ENCODE assay signal across 9 mouse cellular contexts in genomic region chrX:10650881-10651280, GRCm38 (mm10).
A peak's percentile ranks its signal among the peaks of the same experiment; 100 is the strongest.
DNase-seq lines count a peak whose midpoint lies in the region; ATAC-seq and TF ChIP-seq lines count a peak whose summit lies in the region.
"Had no signal": no experiment of that assay in that cellular context is flagged by ENCODE, and none has a peak within 500 bp of the region (broad histone marks: within the 10 kb centered on the region; RNA-seq: fewer than 3 reads in every experiment).

No protein-coding gene starts in this region.

- no peaks in the 10 kb centered on the region for H3K79me2 ChIP-seq in MEL (ENCODE audit: control insufficient read depth, insufficient read depth, low read length, poor library complexity)

- no peaks in the 10 kb centered on the region for H3K4me1 ChIP-seq in embryonic facial prominence, embryonic 11.5 days (ENCODE audit: control insufficient read depth, insufficient read depth, low read length)
- H3K4me1 ChIP-seq in embryonic facial prominence, embryonic 10.5 days: no peaks in the 10 kb centered on the region
- H3K4me1 ChIP-seq in MEL (ENCODE audit: control insufficient read depth in 1 of 2, insufficient read depth in 2 of 2, low read length in 2 of 2): no peaks in the 10 kb centered on the region
- H3K4me1 ChIP-seq: embryonic facial prominence, embryonic 13.5 days had no signal

- TF ChIP-seq POLR2A in MEL (IDR thresholded peaks at IDR 0.05; ENCODE audit: control insufficient read depth in 1 of 2, insufficient read depth in 1 of 2, low read depth in 1 of 2, low read length in 2 of 2, poor library complexity in 1 of 2): no peak

- 30% methylated on average over 4 of the region's 4 CpGs for WGBS in embryonic facial prominence, embryonic 11.5 days
- 29% methylated on average over 4 of the region's 4 CpGs for WGBS in embryonic facial prominence, embryonic 10.5 days

- no peak overlapping the region for H3K9ac ChIP-seq in embryonic facial prominence, embryonic 11.5 days (replicated peaks; ENCODE audit: low read length)
- H3K9ac ChIP-seq in MEL (ENCODE audit: control insufficient read depth, low read depth, low read length, poor library complexity, severe bottlenecking): no peak overlapping the region
- H3K9ac ChIP-seq: embryonic facial prominence, embryonic 13.5 days had no signal

- DNase-seq in embryonic facial prominence, embryonic 11.5 days (ENCODE audit: low spot score): peak; percentile 45
- DNase-seq in embryonic facial prominence, embryonic 10.5 days (ENCODE audit: low spot score): no peak
- peak in 1 of 2 experiments; percentile 16 for DNase-seq in layer of hippocampus, adult 2 months (ENCODE audit: low spot score in 2 of 2)
- no peak for DNase-seq in layer of hippocampus, postnatal 25 days (ENCODE audit: extremely low spot score in 1 of 2, low spot score in 1 of 2)
- peak; percentile 33 for DNase-seq in MEL (ENCODE audit: low read depth, low spot score)
- peak; percentile 9 for DNase-seq in lung, postnatal 14 days
- DNase-seq in adrenal gland, postnatal 36 days: no peak
- DNase-seq in thymus, postnatal 0 days (ENCODE audit: low spot score): no peak

- TF ChIP-seq EP300 in MEL (IDR thresholded peaks at IDR 0.05; ENCODE audit: low read depth in 1 of 2, low read length in 2 of 2): no peak

- ATAC-seq in embryonic facial prominence, embryonic 11.5 days (replicated peaks; ENCODE audit: insufficient number of reproducible peaks, low FRiP score, low TSS enrichment, low read depth): no peak

- H3K36me3 ChIP-seq in embryonic facial prominence, embryonic 11.5 days (replicated peaks; ENCODE audit: control insufficient read depth, insufficient read depth, low read depth, low read length): no peaks in the 10 kb centered on the region
- no peaks in the 10 kb centered on the region for H3K36me3 ChIP-seq in embryonic facial prominence, embryonic 10.5 days (replicated peaks)
- no peaks in the 10 kb centered on the region for H3K36me3 ChIP-seq in MEL (ENCODE audit: control insufficient read depth in 1 of 2, insufficient read depth in 2 of 2, low read length in 2 of 2)
- H3K36me3 ChIP-seq: embryonic facial prominence, embryonic 13.5 days had no signal

- peak; percentile 84 for TF ChIP-seq CTCF in layer of hippocampus, adult 2 months (conservative IDR thresholded peaks at IDR 0.05)
- peak in 2 of 3 experiments; percentile 19 to 67; a peak in 3 of 6 replicates for TF ChIP-seq CTCF in MEL (IDR thresholded peaks at IDR 0.05 in 2 of 3, conservative IDR thresholded peaks at IDR 0.05 in 1 of 3; ENCODE audit: control insufficient read depth in 1 of 3, insufficient read depth in 1 of 3, low read depth in 2 of 3, low read length in 3 of 3, poor library complexity in 1 of 3, severe bottlenecking in 1 of 3)

- H3K27me3 ChIP-seq in embryonic facial prominence, embryonic 11.5 days (ENCODE audit: control insufficient read depth, insufficient read depth, low read length): no peaks in the 10 kb centered on the region
- peaks cover 8% of the 10 kb centered on the region; the same call in 1 of the 2 replicates for H3K27me3 ChIP-seq in embryonic facial prominence, embryonic 10.5 days (replicated peaks; ENCODE audit: low read depth, poor library complexity, severe bottlenecking)
- H3K27me3 ChIP-seq in MEL (ENCODE audit: control insufficient read depth in 1 of 2, insufficient read depth in 2 of 2, low read length in 2 of 2): no peaks in the 10 kb centered on the region

- no peaks in the 10 kb centered on the region for H3K9me3 ChIP-seq in embryonic facial prominence, embryonic 11.5 days (replicated peaks; ENCODE audit: control insufficient read depth, low read length)
- H3K9me3 ChIP-seq in embryonic facial prominence, embryonic 10.5 days: no peaks in the 10 kb centered on the region
- H3K9me3 ChIP-seq in MEL (replicated peaks; ENCODE audit: insufficient read depth, low read length): no peaks in the 10 kb centered on the region
- H3K9me3 ChIP-seq: embryonic facial prominence, embryonic 13.5 days had no signal

- no peak overlapping the region for H3K4me3 ChIP-seq in embryonic facial prominence, embryonic 11.5 days (ENCODE audit: low read depth, low read length)
- H3K4me3 ChIP-seq in embryonic facial prominence, embryonic 10.5 days: no peak overlapping the region
- no peak overlapping the region for H3K4me3 ChIP-seq in layer of hippocampus, adult 2 months
- no peak overlapping the region for H3K4me3 ChIP-seq in MEL (ENCODE audit: control insufficient read depth in 1 of 2, insufficient read depth in 1 of 2, low read depth in 2 of 2, low read length in 2 of 2)
- H3K4me3 ChIP-seq: embryonic facial prominence, embryonic 13.5 days had no signal

- peak; percentile 88 for TF ChIP-seq RAD21 in MEL (IDR thresholded peaks at IDR 0.05; ENCODE audit: low read depth, low read length)

- no peak overlapping the region for H3K27ac ChIP-seq in embryonic facial prominence, embryonic 11.5 days (replicated peaks; ENCODE audit: low read depth, low read length)
- no peak overlapping the region for H3K27ac ChIP-seq in embryonic facial prominence, embryonic 10.5 days (replicated peaks)
- no peak overlapping the region for H3K27ac ChIP-seq in layer of hippocampus, adult 2 months
- no peak overlapping the region for H3K27ac ChIP-seq in MEL (ENCODE audit: control insufficient read depth, low read depth, low read length)
- H3K27ac ChIP-seq: embryonic facial prominence, embryonic 13.5 days had no signal

- H3K4me2 ChIP-seq in embryonic facial prominence, embryonic 11.5 days (ENCODE audit: low read depth, low read length): no peak overlapping the region
- H3K4me2 ChIP-seq: embryonic facial prominence, embryonic 13.5 days had no signal

TF ChIP-seq in MEL, 35 proteins besides CTCF, POLR2A, EP300 and RAD21:
- TF ChIP-seq ZC3H11A (IDR thresholded peaks at IDR 0.05; ENCODE audit: low read depth, low read length) (peak; percentile 79), UBTF (IDR thresholded peaks at IDR 0.05; ENCODE audit: borderline replicate concordance, insufficient read depth, low read depth, low read length) (no peak), MAZ (IDR thresholded peaks at IDR 0.05; ENCODE audit: low read depth, low read length) (no peak), RCOR1 (IDR thresholded peaks at IDR 0.05; ENCODE audit: low read depth, low read length) (no peak), MYB (IDR thresholded peaks at IDR 0.05; ENCODE audit: low read depth, low read length) (no peak), SMC3 (IDR thresholded peaks at IDR 0.05; ENCODE audit: low read depth, low read length) (peak; percentile 81), ZKSCAN1 (IDR thresholded peaks at IDR 0.05; ENCODE audit: low read depth, low read length) (no peak), ETS1 (IDR thresholded peaks at IDR 0.05; ENCODE audit: low read depth, low read length) (no peak), KAT2A (conservative IDR thresholded peaks at IDR 0.05; ENCODE audit: low read depth, low read length) (no peak), MAFK (IDR thresholded peaks at IDR 0.05; ENCODE audit: borderline replicate concordance, low read depth, low read length) (no peak), GABPA (IDR thresholded peaks at IDR 0.05; ENCODE audit: low read depth, low read length) (no peak), BHLHE40 (IDR thresholded peaks at IDR 0.05; ENCODE audit: borderline replicate concordance, low read depth, low read length) (no peak), ZNF384 (IDR thresholded peaks at IDR 0.05; ENCODE audit: low read depth, low read length) (peak; percentile 90)
TF ChIP-seq in MEL: peak in this region for 3.

Comparison
In these comparisons a context has a peak if more than half of its experiments do, and no peak if none do; other contexts are left out.
1. DNase-seq: peak in embryonic facial prominence, embryonic 11.5 days (single experiment), MEL (single experiment) and lung, postnatal 14 days (single experiment); none in embryonic facial prominence, embryonic 10.5 days (single experiment), layer of hippocampus, postnatal 25 days (0 of 2), adrenal gland, postnatal 36 days (0 of 2) and thymus, postnatal 0 days (single experiment).